Mouse (Mus musculus) layer of hippocampus, adult 8-10 months (tissue): ENCODE measurements around the gene Mprip. TPM values are rescaled to one million over a fixed set of nuclear protein-coding genes. Genes with fewer than 3 reads are reported as not detected.
"Not testable (repeated sequence)": the region's sequence is repeated elsewhere in the genome, so short reads cannot be mapped to it uniquely, and the experiment has no call there.

Experiments
- DNase-seq, 2 experiments: peaks; one replicate each; pipeline ENCODE4 v3.0.0; 2022; ENCODE audit warnings: low spot score in 2 of 2
- total RNA-seq, 4 experiments: library from RNA; stranded (reverse); gene quantifications; 2 replicates each; pipeline ENCODE4 v1.2.4; 2022

Gene Mprip
- total RNA-seq, 4 experiments from 2014 or later = 265 to 273 (median 269) TPM

DNA sequence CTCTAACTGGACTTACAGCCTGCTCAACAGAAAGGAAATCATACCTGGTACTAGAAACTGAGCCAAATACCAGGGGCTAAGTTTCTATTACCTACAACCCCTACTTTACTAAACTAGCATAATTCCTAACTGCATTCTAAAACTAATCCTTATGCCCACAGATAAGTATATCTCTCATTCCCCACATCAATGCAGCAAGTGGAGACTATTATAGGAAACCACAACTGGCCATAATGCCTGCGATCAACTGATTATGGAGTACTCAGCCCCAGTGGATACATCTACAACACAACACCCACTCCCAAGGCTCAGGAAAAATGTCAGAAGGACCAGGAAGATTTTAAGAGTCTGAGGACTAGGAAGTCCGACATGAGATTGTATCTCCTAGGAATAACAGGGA lies 7.6 kb upstream of the Mprip start:
- DNase-seq = no peak

DNA sequence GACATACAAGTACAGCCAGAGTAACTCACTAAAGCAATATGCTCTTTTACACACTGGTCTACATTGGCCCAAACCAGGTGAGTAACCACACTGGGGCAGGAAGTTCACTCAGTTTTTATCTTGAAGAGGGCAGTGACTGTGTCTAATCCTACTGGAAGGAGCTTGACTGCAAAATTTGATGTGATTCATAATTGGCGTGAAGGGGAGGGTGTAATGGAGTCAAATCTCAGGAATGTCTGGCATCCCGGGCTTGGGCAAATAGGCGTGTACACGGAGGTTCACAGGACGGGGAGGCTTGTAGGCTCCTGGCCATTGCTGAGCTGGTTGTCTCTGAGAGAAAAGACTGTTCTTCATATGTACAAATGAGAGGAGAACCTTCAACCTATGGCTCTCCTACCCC lies 5.8 kb upstream of the Mprip start:
- DNase-seq = no peak

DNA sequence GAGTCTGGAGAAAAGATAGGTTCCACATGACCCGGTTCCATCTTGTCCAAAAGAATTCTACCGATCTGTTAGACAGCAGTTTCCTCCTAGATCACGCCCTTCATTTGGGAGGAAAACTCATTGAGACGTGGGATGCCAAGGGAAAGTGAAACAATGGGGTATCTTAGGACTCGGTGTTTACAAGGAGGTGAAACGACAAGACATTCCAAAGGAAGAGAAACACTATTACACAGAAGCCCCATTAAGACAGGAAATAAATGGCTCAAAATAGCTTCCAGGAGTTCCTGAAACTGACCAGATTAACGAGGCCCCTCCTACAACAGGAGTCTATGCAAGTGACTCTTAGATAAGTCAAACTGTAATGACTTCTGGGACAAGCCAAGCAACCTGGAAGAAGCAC lies 5.1 kb upstream of the Mprip start:
- no peak for DNase-seq

DNA sequence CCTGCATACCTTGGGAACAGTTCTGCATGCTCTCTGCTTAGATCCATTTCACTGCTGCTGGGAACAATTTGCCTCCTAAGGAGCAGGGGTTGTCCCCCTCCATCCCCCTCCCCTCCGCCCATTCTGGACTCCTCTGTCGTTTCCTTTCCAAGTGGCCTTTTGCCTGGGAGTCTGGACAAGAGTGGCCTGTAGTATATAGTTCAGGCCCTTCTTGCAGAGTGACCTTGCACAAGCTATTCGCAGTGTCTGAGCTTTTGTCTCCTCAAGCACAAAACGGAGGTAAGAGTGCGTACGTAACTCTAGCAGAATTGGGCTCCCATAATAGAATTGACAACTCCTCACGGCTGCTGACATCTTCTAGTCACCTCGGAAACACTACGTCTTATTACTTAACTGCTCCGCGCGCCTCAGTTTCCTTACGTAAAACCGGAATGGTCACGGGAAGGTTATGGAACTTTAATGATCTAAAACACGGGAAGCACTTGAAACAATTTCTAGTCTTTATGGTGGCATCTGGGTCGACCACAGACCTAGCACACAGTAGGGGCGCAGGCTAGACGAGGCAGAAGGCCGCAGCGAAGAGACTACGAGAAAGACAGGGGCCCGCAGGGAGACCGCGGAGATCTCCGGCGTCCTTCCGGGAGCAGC lies 620 bp downstream of the Mprip start:
- DNase-seq = no peak

DNA sequence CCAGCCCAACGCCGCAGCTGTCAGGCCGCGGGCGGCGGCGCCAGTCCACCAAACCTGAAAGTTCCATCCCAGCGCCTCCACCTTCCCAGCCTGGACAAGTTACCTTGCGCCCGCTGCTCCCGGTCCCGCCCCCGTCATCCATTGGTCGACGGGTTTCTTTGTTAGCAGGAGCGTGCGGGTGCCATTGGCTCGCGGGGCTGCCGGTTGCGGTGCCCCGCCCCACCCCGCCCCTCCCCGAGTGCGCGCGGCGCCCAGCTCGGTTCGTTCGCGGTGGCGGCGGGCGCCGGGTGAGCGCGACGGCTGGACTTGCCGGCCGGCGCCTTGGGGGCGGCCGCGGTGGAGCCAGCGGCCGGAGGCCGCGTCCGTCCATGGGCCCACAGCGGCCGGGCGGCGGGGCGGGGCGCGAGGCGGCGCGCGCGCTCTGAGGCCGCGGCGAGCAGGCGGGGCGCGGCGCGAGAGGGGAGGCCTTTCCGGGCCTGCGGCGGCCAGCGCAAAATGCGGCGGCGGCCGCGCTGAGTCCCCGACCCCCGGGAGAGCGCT lies 1.2 kb downstream of the Mprip start:
- peak; percentile 94 to 95 for DNase-seq

DNA sequence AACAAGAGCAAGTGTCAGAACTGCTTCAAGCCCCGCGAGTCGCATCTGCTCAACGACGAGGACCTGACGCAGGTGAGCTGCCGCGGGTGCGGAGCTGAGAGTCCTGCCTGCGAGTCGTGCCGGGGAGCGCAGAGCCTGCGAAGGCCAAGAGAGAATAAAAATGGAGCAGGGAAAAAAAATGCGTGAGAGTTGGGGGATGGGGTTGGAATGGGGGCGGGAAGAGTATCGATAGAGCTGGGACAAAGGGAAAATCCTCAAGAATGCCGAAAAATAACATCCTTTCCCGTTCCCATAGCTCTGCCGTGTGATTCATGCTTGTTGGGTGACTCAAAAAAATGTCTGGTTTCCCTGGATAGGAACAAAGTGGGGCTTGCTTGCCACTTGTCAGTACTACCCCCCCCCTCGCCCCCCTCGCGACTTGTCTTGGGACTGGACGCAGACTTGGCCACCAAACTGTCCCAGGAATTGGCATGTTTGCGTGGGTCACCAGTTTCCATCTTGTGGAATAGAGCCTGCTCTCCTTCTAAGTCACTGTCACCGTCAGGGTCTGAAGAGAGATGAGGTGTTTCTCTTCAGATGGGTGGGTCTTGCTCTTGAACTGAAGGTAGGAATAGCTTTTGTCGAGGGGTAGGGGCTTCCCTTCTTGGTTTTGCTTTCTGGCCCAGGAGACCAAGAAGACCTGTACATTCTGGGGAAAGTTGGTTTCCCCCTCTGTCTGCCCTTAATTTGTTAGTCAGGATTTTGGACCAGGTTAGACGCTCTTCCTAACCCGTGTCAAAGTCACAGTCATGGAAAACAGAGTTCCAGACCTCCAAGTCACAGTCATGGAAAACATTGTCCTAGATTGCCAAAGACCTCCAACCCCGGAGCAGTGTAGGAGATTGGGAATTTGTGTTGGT lies 2.0 kb downstream of the Mprip start:
- DNase-seq = no peak

DNA sequence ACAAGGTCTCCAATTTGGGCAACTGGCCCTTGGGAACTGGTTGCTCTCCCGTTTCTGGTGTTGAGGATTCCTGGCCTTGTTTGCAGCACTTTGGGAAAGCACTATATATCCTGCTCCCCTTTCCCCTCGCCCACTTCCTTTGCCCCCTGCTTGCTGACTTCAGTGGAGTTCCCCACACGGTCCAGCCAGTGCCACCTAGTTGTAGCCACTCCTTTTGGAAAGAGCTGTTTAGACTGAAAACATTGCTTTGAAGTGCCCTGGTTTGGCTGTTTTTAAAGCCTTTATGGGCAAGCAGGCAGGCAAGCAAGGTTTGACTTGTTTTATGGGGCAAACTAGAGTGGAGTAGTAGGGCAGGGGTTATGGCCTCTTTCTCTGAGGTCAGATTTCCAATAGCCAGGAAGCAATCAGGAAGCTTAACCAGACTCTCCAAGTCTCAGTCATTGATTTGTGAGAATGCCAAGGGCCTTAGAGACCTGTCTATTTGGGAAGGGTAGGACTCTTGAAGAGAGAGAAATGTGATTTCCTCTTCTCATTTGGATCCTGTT lies 2.7 kb downstream of the Mprip start:
- no peak for DNase-seq

DNA sequence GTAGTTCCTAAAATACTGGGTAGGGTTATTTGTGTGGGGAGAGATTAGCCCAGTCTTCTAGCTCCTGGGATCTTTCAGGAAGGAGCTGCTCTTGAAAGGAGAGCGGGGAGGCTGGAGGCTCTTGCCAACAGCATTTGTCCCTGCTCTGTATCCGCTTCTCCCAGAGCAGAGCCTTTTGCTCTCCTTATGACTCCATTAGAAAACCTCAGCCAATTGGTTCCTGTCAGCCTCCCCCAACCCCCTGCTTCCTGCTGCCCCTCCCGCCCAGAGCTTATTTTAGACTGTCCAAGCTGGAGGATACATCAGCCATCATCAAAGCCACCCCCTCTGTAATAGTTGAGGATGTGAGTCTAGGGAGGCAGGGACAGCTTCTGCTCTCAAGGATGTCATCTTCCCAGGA lies 3.7 kb downstream of the Mprip start:
- DNase-seq = peak in 1 of 2 experiments; percentile 32

DNA sequence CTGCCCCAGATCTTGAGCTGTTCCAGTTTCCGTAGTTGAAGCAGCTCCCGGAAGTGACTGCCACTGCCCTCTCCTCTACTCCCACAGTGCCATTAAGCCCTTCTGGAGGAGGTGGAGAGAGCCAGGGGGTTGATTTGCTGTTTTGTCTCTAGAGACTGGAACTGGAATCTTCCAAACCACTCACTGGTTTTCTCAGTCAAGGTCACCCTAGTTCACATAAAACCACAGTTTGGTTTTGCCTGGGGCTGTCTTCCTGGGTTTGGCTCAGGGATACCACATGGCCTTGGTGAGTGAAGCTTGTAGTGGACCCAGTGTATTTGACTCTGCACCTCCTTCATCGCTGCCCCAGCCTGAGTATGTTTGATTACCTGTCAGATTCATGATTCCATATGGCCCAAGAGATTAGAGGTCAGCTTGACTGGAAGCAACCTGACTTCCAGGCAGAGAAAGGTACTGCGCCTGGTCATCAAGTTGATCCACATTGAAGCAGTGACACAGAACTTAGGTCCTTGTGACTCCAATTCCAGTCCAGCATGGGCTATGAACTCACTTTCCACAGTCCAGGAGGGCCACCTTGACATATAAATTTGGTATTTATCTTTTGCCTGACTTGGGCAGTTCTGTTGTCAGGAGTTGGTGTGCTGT lies 10.1 kb downstream of the Mprip start:
- DNase-seq = no peak

DNA sequence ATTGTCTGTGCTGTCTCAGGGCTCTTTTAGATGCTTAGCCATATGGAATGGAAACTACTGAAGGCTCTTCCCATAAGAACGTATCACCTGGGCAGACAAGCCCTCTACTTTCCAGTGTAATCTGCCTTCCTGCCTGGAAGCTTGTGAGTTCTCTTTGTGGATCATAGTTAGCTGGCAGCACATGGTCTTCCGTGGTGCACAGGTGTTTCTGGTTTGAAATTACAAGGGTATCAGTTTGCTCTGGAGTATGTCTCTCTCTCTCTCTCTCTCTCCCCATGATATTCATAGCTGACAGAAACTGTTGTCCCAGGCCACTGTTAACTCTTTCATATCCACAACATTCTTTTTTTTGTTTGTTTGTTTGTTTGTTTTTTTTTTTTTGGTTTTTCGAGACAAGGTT lies 12.9 kb downstream of the Mprip start:
- no peak for DNase-seq

DNA sequence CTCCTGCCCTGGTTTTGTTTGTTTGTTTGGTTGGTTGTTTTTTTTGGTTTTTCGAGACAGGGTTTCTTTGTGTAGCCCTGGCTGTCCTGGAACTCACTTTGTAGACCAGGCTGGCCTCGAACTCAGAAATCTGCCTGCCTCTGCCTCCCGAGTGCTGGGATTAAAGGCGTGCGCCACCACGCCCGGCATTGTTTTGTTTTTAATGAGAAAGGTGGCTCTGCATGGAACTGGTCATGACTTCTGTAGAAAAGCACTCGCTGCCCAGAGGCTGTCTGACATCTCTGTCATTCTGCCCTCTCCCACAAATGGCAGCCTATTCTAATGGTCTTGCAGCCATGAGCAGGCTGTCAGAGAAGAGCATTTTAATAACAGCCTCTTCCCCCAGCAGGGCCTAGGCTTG lies 13.6 kb downstream of the Mprip start:
- DNase-seq = not testable (repeated sequence)

DNA sequence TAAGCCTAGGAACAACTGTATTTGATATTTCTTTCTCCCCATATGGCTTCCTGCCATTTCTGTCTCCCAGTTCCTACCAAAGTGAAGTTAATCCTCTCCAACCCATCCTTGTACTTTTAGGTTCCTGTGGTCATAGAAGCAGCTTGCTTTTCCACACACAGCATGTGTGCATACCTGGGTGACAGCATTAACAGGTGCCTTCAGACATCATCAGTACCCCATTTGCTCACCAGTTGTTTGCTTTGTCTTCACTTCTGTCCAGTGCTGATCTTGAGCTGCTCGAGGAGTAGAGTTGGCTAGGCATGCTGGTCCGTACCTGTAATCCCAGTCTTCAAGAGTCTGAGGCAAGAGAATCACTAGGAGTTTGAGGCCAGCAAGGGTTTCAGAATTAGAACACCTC lies 16.7 kb downstream of the Mprip start:
- DNase-seq = no peak

DNA sequence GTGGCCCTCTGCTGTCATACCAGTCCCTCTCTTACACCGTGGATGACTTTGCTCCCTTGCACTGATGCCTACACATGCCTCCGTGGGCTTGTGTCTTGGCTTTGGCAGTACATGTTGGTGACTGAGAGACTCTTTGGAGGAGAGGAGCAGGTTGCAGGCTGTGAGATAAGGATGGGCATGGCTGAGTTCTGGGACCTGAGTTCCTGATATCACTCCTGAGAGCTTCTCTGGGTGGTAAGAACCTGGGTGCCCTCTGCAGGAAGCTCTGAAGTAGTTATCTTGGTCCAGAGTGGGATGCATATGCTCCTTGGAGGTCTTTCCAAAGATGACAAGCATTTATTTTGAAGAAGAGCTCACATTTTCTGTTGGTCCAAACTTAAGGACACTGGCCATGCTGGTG lies 17.6 kb downstream of the Mprip start:
- no peak for DNase-seq

DNA sequence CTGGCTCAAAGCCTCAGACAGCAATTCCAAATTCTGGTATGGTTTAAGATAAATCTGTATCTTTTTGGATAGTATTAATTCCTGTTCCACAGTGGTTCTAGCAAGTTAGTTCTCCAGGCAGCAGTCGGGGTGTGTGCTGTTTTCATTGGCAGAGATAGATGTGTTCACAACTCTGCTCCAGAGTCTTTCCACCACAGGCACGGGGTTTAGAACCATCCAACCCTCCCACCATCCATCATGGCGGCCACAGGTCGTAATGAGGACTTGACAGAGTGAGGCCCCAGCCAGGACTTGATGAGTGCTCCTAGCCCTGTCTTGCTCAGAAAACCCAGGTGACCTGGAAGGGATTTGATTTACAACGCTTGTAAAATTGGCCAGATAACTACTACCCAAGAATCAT lies 19.0 kb downstream of the Mprip start:
- DNase-seq = no peak

DNA sequence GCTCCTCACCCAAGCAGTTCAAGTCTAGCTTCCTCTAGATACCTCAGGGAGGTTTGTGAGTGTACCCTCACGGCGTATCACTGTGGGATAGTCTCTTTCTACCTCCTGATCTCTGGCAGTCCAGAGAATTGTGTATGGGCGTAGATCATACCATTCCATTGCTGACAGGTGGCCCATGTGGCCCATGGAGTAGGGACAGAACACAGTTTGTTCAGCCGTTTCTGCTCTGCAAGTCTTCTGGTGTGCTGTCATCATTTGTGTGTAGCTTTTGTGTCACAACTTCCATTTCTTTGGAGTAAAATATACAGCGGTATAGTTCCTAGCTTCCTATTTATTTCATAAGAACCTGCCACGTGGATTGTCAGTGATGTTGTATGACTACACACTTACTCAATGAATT lies 23.9 kb downstream of the Mprip start:
- DNase-seq = no peak

DNA sequence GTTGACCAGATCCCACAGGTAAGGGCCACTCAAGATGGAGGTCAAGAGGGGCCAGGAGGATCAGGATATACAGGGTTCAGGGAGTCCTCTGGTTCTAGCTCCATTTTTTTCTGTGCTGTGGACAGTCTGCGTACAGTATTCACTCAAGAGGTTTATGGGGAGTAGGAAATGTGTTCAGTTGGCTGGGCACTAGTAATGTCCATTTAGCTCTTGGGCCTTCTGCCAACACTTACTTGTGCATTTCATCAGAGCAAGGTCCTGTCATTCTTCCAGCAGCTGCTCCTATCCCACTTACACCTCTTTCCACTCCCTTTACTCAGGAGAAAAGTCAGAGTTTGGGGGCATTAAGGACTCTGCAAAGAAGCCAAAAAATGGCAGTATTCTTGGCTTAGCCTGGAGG lies 33.4 kb downstream of the Mprip start:
- DNase-seq = no peak

DNA sequence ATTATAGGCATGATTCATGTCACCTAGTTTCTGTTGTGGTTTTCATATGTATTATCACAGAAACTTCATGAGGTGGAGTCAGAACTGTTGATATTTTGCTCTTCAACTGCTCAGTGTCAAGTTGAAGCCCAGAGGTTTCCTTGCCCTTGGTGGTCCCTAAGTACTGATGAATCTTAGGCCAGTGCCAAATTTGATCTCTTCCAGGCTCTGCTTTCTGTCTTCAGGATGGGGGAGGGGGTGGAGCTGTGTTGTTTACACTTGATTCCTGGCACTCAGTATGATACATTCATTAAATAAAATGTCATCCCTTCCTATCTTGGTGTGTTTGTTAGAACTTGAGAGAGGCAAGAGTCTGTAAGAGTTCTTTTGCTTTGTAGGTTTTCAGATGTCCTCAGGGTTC lies 34.4 kb downstream of the Mprip start:
- no peak for DNase-seq

DNA sequence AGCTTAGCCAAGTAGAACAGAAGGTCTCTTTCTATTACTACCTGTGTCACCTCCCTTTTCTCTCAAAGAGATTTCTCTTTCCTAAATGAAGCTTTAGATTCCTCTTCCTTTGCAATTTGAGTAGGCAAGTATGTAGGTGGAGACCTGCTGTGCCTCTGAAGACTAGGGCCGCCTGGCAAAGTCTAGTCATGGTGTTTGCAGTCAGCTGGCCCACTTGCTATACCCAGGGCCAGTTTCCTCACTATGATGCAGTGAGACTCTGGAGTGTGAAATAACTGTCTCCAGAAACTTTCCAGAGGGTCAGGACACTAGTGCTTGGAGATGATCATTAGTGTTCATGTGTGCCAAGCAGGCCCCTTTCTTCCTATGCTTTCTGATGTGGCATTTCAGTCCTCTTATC lies 36.5 kb downstream of the Mprip start:
- peak in 1 of 2 experiments; percentile 37 for DNase-seq

DNA sequence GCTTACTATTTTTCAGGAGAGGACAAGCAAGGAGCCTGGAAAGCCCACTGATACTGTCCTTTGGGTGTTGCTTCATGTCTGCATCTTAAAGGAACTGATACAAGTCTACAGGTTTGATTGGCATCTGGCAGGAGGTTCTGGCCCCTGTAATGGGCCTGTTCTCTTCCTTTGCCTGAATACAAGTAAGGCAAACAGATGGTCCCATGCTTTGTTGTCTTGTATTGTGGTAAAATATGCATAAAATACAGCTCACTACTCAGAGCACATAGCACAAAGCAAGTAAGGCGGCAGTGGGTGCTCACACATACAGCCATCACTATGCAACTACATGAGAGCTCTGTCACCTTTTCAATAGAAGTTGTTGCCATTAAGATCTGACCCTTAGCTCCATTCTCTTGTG lies 39.7 kb downstream of the Mprip start:
- no peak for DNase-seq

DNA sequence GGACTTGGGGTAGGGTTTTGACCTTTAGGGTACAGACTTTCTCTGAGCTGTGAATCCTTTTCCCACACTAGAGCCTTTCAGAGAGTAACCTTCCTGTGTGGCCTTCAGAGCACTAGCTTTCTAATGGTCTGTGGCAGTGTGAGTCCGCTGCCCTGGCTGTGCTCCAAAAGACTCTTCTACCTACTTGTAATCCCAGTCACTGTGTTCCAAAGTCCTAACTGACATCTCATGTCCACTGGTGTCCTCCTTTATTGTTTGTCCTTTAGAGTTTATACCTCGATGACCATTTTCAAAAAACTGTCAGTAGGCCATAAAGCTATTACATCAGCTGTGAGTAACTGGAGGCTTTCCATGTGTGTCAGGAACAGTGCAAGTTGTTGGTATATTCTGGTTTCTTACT lies 44.0 kb downstream of the Mprip start:
- DNase-seq = no peak

DNA sequence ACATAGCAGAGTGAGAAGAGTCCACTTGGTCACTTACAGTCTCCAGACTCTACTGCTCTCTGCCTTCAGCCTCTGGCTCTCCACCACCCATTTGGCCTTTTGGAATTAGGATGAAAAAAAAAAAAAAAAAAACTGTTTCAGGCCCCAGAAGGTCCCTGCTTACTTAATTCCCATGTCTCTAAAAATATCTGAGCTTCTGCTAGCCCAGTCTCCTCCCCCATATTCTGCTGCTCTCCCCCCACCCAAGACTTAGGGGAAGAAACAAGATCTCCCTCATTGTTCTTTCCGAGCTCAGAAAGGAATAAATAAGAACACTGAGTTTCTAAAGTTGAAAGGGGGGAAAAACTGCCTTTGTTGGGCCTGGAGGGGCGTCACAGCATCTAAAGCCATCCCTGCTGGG lies 46.4 kb downstream of the Mprip start:
- DNase-seq = no peak
